Mouse (Mus musculus) monocyte, adult 59 days (primary cell): ENCODE results near the gene Nck2. TPM values are rescaled to one million over a fixed set of nuclear protein-coding genes. Genes with fewer than 3 reads are reported as not detected.

ENCODE experiments used
- total RNA-seq, 2 experiments: library from RNA; stranded (reverse); gene quantifications; one replicate each; pipeline ENCODE4 v1.2.4; 2023

The Nck2 gene
- total RNA-seq: 1 to 10 TPM; 3.4 to 4.5 TPM

DNA sequence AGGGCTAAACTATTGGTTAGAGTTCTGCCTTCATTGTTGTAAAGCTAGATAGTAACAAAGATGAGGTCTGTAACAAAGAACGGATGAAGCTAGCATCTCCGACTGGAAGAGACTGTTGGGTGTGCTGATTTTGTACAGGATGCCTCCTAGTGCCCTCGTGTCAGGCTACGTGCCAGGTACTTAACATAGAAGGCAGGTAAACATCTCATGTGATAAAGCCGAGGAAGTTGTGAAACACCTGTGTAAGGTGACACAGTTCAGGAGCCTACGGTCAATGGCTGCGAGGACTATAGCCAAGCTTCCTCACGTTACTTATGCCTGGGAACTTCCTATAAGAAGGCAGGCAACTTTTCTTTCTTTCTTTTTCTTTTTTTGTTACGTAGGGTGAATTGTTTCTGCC, at the start of gene Nck2:
TSS of gene Nck2 (plus strand) at position 49 of the 400 bp plus-strand sequence.

Other genes with a start within 250 kb of the Nck2 start
- gene Fhl2, start 247.6 kb upstream of the Nck2 start, total RNA-seq: 1 to 10 TPM; 1.2 to 1.4 TPM